Mouse (Mus musculus) heart, postnatal 0 days (tissue): ENCODE measurements at regions not wholly inside any gene's neighbourhood (a gene's known extent, or its start where the extent isn't known, plus 50 kb on each side); places are given as distances from the start of the nearest gene placed in this dataset.

Source experiments
- ATAC-seq: fragments of 200-750 bp; cut with Nextera tagmentation; 2 replicates; pipeline ENCODE4 v1.8.0; 2017; ENCODE audit warnings: low read depth, moderate number of reproducible peaks, moderate library complexity; ENCODE audit not compliant: insufficient read depth
- DNase-seq: peaks from one replicate; pipeline ENCODE4 v3.0.0-alpha.2; 2016; ENCODE audit warnings: low spot score
- H3K27ac ChIP-seq: fragments of 300-500 bp; sonication (generic); 2 replicates; pipeline ENCODE4 v1.5.1; 2014; ENCODE audit warnings: low read depth, mild to moderate bottlenecking
- H3K27me3 ChIP-seq: fragments of 300-500 bp; sonication (generic); 2 replicates; pipeline ENCODE4 v1.6.1; 2014; ENCODE audit warnings: low read length, mixed read lengths; ENCODE audit not compliant: control insufficient read depth, insufficient read depth
- H3K36me3 ChIP-seq: fragments of 300-500 bp; sonication (generic); replicated peaks from 2 replicates; pipeline ENCODE4 v1.6.1; 2014; ENCODE audit warnings: low read length, mixed read lengths; ENCODE audit not compliant: control insufficient read depth, insufficient read depth
- H3K4me1 ChIP-seq: fragments of 300-500 bp; sonication (generic); 2 replicates; pipeline ENCODE4 v1.6.1; 2014; ENCODE audit warnings: antibody characterized with exemption; ENCODE audit not compliant: control insufficient read depth, insufficient read depth
- H3K4me2 ChIP-seq: fragments of 300-500 bp; sonication (generic); 2 replicates; pipeline ENCODE4 v1.6.1; 2014; ENCODE audit warnings: low read depth, mild to moderate bottlenecking, low read length, moderate library complexity
- H3K4me3 ChIP-seq: fragments of 300-500 bp; sonication (generic); 2 replicates; pipeline ENCODE4 v1.5.1; 2014; ENCODE audit warnings: low read depth, low read length
- H3K9ac ChIP-seq: fragments of 300-500 bp; sonication (generic); replicated peaks from 2 replicates; pipeline ENCODE4 v1.6.1; 2014; ENCODE audit warnings: low read depth, low read length, mixed read lengths
- H3K9me3 ChIP-seq: fragments of 300-500 bp; sonication (generic); replicated peaks from 2 replicates; pipeline ENCODE4 v1.6.1; 2016; ENCODE audit warnings: low read length; ENCODE audit not compliant: control insufficient read depth
- CTCF ChIP-seq: IDR thresholded peaks from 2 replicates; pipeline ENCODE4 v1.5.1; 2016; ENCODE audit warnings: antibody characterized with exemption, control low read depth, low read depth
- EP300 ChIP-seq: IDR thresholded peaks from 2 replicates; pipeline ENCODE4 v1.6.1; 2016; ENCODE audit warnings: antibody characterized with exemption, low read depth
- WGBS: fragments of 180-500 bp; shearing (Covaris S2); extraction: QIAGEN DNeasy Blood & Tissue Kit; methylation state at CpG from one replicate; pipeline ENCODE4 v1.1.7; 2014; 5-methylcytosine and 5-hydroxymethylcytosine counted together

DNA sequence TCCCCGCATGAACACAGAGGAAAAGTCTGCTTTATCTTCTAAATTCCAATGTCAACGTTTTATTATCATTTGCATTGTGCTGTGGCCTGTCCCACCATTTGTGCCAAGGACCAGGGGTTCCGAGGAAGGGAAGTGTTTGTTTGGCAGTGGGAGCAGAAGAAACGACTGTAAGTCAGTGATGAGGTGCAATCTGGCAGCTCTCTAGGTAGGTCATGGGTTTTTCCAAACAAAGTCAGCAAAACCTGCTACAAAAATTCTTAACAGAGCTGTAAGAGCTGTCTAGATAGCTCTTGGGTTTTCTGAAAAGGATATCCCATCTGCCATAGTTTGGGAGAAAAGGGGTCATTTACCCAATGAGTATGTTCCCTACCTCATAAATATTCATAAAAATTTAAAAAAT lies 321.9 kb downstream of the Chl1 start:
- H3K9ac ChIP-seq, result no peak overlapping the region
- no peaks in the 10 kb centered on the region for H3K36me3 ChIP-seq
- 41% methylated on average over 4 of the region's 4 CpGs for WGBS
- H3K4me2 ChIP-seq, result no peak overlapping the region
- H3K4me3 ChIP-seq, result no peak overlapping the region
- H3K27ac ChIP-seq, result no peak overlapping the region
- H3K9me3 ChIP-seq, result no peaks in the 10 kb centered on the region
- ATAC-seq, result no peak
- TF ChIP-seq CTCF (no peak), EP300 (no peak)
- no peak for DNase-seq
- H3K27me3 ChIP-seq, result no peaks in the 10 kb centered on the region
- no peaks in the 10 kb centered on the region for H3K4me1 ChIP-seq

DNA sequence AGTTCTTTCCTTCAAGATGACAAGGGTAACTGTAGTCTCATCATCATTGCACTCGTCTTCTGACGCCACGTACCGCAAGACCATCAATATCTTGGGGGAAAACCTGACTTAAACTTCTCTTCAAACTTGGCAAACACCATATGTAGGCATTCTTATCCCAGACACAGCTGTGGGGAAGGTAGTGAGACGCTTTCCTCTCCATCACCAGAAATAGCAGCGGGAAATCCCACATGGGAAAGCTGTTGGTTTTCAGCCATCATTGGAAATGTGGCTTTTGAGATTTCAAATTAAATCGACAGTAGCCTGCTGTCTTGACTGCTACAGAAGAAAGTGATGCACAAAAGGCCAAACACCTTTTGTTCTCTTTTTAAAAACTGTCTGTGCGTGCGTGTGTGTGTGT lies 322.4 kb downstream of the Chl1 start:
- H3K9me3 ChIP-seq, result no peaks in the 10 kb centered on the region
- TF ChIP-seq EP300 (no peak), CTCF (no peak)
- H3K4me2 ChIP-seq, result no peak overlapping the region
- H3K4me3 ChIP-seq, result no peak overlapping the region
- H3K4me1 ChIP-seq, result no peaks in the 10 kb centered on the region
- DNase-seq (no peak), ATAC-seq (no peak)
- 73% methylated on average over 9 of the region's 9 CpGs for WGBS
- H3K36me3 ChIP-seq, result no peaks in the 10 kb centered on the region
- H3K27ac ChIP-seq, result no peak overlapping the region
- H3K27me3 ChIP-seq, result no peaks in the 10 kb centered on the region
- H3K9ac ChIP-seq, result no peak overlapping the region

DNA sequence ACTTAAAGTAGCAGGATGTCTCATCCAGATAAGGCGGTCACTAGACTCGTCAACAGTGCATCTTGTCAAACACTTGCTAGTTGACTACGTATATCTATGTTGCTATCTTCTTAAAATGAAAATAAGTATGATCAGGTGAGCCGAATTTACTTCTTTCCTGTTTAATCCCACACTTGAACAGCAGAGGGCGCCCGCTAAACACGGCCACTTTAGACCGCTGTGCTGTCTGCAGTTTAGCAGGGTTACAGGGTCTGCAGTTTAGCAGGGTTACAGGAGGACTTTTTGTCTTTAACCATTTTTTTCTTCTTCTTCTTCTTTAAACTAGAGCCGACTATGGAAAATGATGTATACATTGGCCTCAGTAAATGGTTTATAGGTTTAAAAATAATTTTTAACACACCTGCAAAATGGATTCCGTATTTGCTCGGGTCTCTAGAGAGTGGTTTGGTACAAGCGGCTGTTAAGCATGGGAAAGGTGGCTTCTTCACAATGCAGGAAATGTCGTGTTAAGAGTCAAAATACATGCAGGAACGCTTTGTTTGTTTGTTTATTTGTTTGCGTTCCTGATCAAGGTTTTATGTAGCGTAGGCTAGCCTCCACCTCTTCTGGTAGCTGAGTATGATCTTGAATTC lies 323.2 kb downstream of the Chl1 start:
- Histone ChIP-seq H3K9ac (no peak overlapping the region), H3K9me3 (no peaks in the 10 kb centered on the region), H3K27ac (no peak overlapping the region), H3K4me1 (no peaks in the 10 kb centered on the region), H3K4me3 (no peak overlapping the region), H3K36me3 (no peaks in the 10 kb centered on the region), H3K4me2 (no peak overlapping the region), H3K27me3 (no peaks in the 10 kb centered on the region)
- no peak for TF ChIP-seq EP300
- TF ChIP-seq CTCF, result peak; percentile 61
- WGBS, result 40% methylated on average over 16 of the region's 16 CpGs
- DNase-seq (peak; percentile 9), ATAC-seq (no peak; the same call in 1 of the 2 replicates)

DNA sequence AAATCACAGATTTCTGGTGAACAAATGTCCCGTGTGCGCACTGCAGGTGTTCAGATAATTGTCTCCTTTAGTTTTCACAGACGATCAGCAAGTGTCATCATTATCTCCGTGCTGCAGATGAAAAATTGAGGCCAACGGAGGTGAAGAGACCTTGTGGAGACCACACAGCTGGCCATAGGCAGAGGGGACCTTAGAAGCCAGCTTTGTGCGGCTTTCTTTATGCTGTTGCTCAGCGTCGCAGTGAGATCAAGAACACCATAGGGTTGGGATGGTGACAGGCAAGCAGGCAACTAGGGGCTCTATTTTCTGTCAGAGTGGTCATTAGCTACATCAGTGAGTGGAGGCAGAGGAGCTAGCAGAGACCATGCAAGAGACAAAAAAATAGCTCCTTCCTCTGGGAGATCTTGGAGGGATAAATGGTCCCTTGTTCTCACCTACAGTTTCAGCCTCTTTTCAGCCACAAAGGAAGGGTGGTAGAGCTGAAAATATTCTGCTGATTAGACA lies 324.4 kb downstream of the Chl1 start:
- H3K9me3 ChIP-seq, result no peaks in the 10 kb centered on the region
- no peak overlapping the region for H3K4me3 ChIP-seq
- no peaks in the 10 kb centered on the region for H3K36me3 ChIP-seq
- ATAC-seq (no peak), DNase-seq (no peak)
- TF ChIP-seq CTCF (no peak), EP300 (no peak)
- H3K4me2 ChIP-seq, result no peak overlapping the region
- no peak overlapping the region for H3K27ac ChIP-seq
- H3K27me3 ChIP-seq, result no peaks in the 10 kb centered on the region
- 70% methylated on average over 8 of the region's 8 CpGs for WGBS
- no peaks in the 10 kb centered on the region for H3K4me1 ChIP-seq
- no peak overlapping the region for H3K9ac ChIP-seq

GRCm38 (mm10) chr6:103859787-103860186 lies 349.4 kb downstream of the Chl1 start:
- Histone ChIP-seq H3K27me3 (no peaks in the 10 kb centered on the region), H3K4me1 (no peaks in the 10 kb centered on the region), H3K27ac (no peak overlapping the region), H3K4me3 (no peak overlapping the region), H3K4me2 (no peak overlapping the region), H3K9ac (no peak overlapping the region), H3K9me3 (no peaks in the 10 kb centered on the region), H3K36me3 (no peaks in the 10 kb centered on the region)
- TF ChIP-seq CTCF (no peak), EP300 (no peak)
- ATAC-seq (no peak), DNase-seq (no peak)

DNA sequence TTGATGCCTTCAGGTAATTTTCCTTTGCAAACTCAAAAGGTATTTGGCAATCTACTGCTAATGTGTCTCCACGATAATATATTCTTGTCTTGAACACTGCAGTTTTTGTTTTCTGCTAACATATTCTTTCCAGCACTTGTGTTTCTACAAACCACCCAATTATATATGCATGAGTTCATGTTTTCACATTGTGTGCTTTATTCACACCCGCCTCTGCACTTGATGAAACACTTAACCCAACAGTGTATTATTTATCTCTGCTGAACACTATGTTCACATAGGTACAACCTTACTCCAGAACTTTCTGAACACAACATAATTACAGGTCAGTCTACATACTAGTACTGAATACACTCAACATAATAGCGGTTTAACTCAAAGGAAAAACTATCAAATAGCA lies 383.1 kb downstream of the Chl1 start:
- Histone ChIP-seq H3K27ac (no peak overlapping the region), H3K27me3 (no peaks in the 10 kb centered on the region), H3K36me3 (no peaks in the 10 kb centered on the region), H3K4me1 (no peaks in the 10 kb centered on the region), H3K4me2 (no peak overlapping the region), H3K9ac (no peak overlapping the region), H3K4me3 (no peak overlapping the region), H3K9me3 (no peaks in the 10 kb centered on the region)
- ATAC-seq (no peak), DNase-seq (no peak)
- WGBS, result 64% methylated on average over 3 of the region's 3 CpGs
- no peak for TF ChIP-seq EP300
- TF ChIP-seq CTCF, result no peak
